Mouse (Mus musculus) G1E-ER4 (cell line): Measurements from ENCODE around the gene Prdm15. TPM values are rescaled to one million over a fixed set of nuclear protein-coding genes. Genes with fewer than 3 reads are reported as not detected.

Experiments
- GATA1 ChIP-seq: IDR thresholded peaks from one replicate; pipeline ENCODE4 v1.8.0; 2012; ENCODE audit warnings: low read length, inconsistent platforms
- polyA plus RNA-seq: library from polyadenylated mRNA; stranded (reverse); fragments of >175 nt; gene quantifications from 2 replicates; pipeline ENCODE4 v1.2.3, GENCODE M21; 2012

Prdm15 gene
- polyA plus RNA-seq = 2.8 and 5.6 TPM in 2 replicates

- no peak for TF ChIP-seq GATA1
Observed at GRCm38 (mm10) chr16:97851741-97852319, at the start of gene Prdm15. Prdm15 (minus strand) TSS chr16:97851850.

DNA sequence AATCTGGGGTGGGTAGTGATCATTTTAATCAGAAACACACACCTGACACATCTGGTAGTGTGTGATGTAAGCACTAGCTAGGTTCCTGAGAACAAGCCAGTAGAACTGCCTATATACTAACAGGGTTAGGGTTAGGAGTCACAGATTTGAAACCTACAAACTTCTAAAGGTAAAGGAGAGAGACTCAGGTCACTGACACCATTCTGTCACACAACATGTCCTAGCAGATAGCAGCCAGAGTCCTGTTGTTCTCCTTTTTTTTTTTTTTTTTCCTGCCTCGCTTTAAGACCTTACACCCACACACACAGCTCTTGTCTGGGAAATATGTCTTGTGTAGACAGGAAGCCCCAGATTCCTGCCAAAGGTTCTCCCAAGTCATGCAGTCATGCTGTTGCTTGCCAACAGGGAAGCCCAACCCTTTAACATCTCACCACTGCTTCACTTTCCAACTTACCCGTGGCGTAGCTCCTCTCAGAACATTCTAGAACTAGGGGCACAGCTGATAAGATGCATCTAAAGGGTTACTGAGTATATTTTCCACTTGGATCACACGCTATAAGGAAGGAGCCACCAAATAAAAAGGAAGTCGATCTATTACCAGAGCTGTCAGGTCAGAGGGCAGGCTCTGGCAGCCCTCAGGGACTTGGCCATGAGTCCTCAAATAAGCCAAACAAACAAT, 45.8 kb upstream of the Prdm15 start:
- TF ChIP-seq GATA1 = no peak

GRCm38 (mm10) chr16:97887762-97888161, 36.1 kb upstream of the Prdm15 start:
- no peak for TF ChIP-seq GATA1

- no peak for TF ChIP-seq GATA1
Observed at GRCm38 (mm10) chr16:97883696-97884095, 32.0 kb upstream of the Prdm15 start.

- no peak for TF ChIP-seq GATA1
Observed at GRCm38 (mm10) chr16:97882891-97883290, 31.2 kb upstream of the Prdm15 start.

GRCm38 (mm10) chr16:97879134-97879533, 27.5 kb upstream of the Prdm15 start:
- TF ChIP-seq GATA1 = no peak

DNA sequence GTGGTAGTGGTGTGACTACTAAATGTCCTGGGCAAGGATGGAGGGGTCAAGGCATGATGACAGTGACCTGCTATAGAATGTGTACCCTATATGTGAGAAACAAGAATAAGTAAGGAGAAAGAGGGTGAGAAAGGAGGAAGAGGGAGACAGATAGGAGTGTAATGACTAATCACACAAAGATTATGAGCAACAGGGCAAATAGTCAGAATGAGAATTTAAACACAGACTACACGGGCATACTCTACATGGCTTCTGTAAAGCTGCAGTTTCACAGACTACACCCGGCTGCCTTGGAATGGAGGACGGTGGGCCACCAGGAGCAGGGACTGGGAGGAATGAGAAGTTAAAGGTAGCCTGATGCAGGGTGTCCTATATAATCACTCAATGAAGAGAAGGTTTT, 25.9 kb upstream of the Prdm15 start:
- no peak for TF ChIP-seq GATA1

- no peak for TF ChIP-seq GATA1
Observed at GRCm38 (mm10) chr16:97875101-97875500, 23.5 kb upstream of the Prdm15 start.

DNA sequence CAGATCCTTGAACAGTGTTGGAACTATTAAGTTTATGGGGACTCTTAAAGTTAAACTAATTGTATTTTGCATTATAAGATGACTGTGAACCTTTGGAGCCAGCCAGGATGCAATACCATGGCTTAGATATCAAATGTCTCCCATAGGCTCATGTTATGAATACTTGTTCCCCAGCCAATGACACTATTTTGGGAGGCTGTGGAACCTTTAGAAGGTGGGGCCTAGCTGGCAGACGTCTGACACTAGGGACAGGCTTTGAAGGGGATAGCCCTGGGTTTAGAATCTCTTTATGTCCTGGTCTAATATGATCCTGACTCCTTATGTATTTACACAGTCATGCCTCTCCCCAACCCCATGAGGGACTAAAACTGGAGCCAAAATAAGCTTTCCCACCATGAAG, 22.7 kb upstream of the Prdm15 start:
- no peak for TF ChIP-seq GATA1

- TF ChIP-seq GATA1 = no peak
Observed at GRCm38 (mm10) chr16:97872657-97873056, 21.0 kb upstream of the Prdm15 start.

GRCm38 (mm10) chr16:97869193-97870102, 17.8 kb upstream of the Prdm15 start:
- no peak for TF ChIP-seq GATA1

- no peak for TF ChIP-seq GATA1
Observed at GRCm38 (mm10) chr16:97863932-97864467, 12.3 kb upstream of the Prdm15 start.

DNA sequence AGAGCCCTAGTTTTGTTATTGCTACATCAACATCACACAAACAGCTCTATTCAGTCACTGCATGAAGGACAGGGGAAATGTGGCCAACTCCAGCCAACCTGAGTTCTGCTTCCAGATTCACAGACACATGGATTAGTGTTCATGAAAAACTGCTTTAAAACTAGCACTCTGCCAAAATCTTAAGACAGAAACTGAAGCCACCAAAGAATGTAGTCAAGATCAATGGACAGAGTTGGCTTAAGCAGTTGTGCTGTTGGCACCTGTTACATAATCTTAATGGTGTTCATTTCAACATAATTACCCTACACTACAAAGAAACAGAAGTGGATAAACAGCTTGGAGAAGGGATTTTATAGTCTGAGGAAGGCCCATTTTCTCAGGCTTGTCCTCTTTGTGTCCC, 4.4 kb upstream of the Prdm15 start:
- TF ChIP-seq GATA1 = no peak

GRCm38 (mm10) chr16:97851061-97851740, 449 bp downstream of the Prdm15 start:
- TF ChIP-seq GATA1 = no peak

DNA sequence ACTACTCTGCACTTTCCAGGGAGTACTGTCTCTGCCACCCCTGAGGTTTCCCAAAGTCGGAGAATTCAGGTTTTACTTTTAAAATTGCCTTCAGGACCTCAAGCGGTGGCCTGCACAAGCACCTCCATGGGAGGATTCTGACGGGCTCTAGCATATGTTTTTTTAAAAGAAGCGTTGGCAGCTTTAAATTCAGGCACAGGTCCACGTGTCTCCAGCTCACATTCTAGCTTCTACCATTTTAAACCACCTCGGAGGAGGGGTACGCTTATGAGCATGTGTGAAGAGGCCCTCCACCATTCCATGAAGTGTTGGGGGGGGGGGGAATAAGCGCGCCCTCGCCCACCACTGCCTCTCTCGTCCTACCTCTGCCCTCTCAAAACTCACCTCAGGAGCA, 986 bp downstream of the Prdm15 start:
- no peak for TF ChIP-seq GATA1
